8 mouse cellular contexts compared by ENCODE assay signal in genomic region chr1:138244485-138244884, GRCm38 (mm10). TPM values are rescaled to one million over a fixed set of nuclear protein-coding genes. Genes with fewer than 3 reads are reported as not detected.
A peak's percentile ranks its signal among the peaks of the same experiment; 100 is the strongest.
DNase-seq lines count a peak whose midpoint lies in the region; ATAC-seq lines count a peak whose summit lies in the region.

No protein-coding gene starts in this region.

- H3K27ac ChIP-seq in hindbrain, embryonic 15.5 days (replicated peaks), result peak overlapping the region; percentile 65; the same call in 1 of the 2 replicates
- H3K27ac ChIP-seq in hindbrain, embryonic 12.5 days, result no peak overlapping the region
- no peak overlapping the region for H3K27ac ChIP-seq in brown adipose tissue, adult 24 weeks (replicated peaks; ENCODE audit: low read depth, low read length)
- peak overlapping the region; percentile 29; the same call in 1 of the 2 replicates for H3K27ac ChIP-seq in hindbrain, embryonic 16.5 days (ENCODE audit: low read depth, low read length)
- no peak overlapping the region for H3K27ac ChIP-seq in limb, embryonic 13.5 days

- no peaks in the 10 kb centered on the region for H3K9me3 ChIP-seq in hindbrain, embryonic 15.5 days
- no peaks in the 10 kb centered on the region for H3K9me3 ChIP-seq in hindbrain, embryonic 12.5 days (replicated peaks)
- H3K9me3 ChIP-seq in hindbrain, embryonic 16.5 days (ENCODE audit: control insufficient read depth, low read length), result no peaks in the 10 kb centered on the region
- H3K9me3 ChIP-seq in limb, embryonic 13.5 days, result no peaks in the 10 kb centered on the region; the same call in 1 of the 2 replicates

- no peak overlapping the region for H3K4me3 ChIP-seq in hindbrain, embryonic 15.5 days
- no peak overlapping the region for H3K4me3 ChIP-seq in hindbrain, embryonic 12.5 days
- H3K4me3 ChIP-seq in brown adipose tissue, adult 24 weeks (ENCODE audit: insufficient read depth, low read depth, low read length), result peak overlapping the region; percentile 31; the same call in 1 of the 2 replicates
- H3K4me3 ChIP-seq in hindbrain, embryonic 16.5 days (ENCODE audit: low read length), result no peak overlapping the region
- H3K4me3 ChIP-seq in limb, embryonic 13.5 days, result no peak overlapping the region

- H3K9ac ChIP-seq in hindbrain, embryonic 15.5 days, result no peak overlapping the region
- no peak overlapping the region for H3K9ac ChIP-seq in hindbrain, embryonic 12.5 days
- H3K9ac ChIP-seq in hindbrain, embryonic 16.5 days (ENCODE audit: low read depth, low read length), result no peak overlapping the region; the same call in 1 of the 2 replicates
- no peak overlapping the region for H3K9ac ChIP-seq in limb, embryonic 13.5 days

- 49% methylated on average over 7 of the region's 7 CpGs for WGBS in hindbrain, embryonic 15.5 days
- WGBS in hindbrain, embryonic 12.5 days, result 67% methylated on average over 7 of the region's 7 CpGs
- 39% methylated on average over 7 of the region's 7 CpGs for WGBS in hindbrain, embryonic 16.5 days
- 22% methylated on average over 7 of the region's 7 CpGs for WGBS in limb, embryonic 13.5 days

- no peaks in the 10 kb centered on the region for H3K27me3 ChIP-seq in hindbrain, embryonic 15.5 days
- H3K27me3 ChIP-seq in hindbrain, embryonic 12.5 days, result no peaks in the 10 kb centered on the region
- no peaks in the 10 kb centered on the region for H3K27me3 ChIP-seq in hindbrain, embryonic 16.5 days (replicated peaks; ENCODE audit: control insufficient read depth, insufficient read depth, low read length)
- H3K27me3 ChIP-seq in limb, embryonic 13.5 days, result no peaks in the 10 kb centered on the region

- no peak for DNase-seq in ovary, postnatal 10 days (ENCODE audit: low spot score)
- no peak for DNase-seq in spleen, postnatal 14 days (ENCODE audit: low spot score in 2 of 2)
- no peak for DNase-seq in cerebellum, postnatal 36 days

- peak; percentile 30; the same call in 1 of the 2 replicates for ATAC-seq in hindbrain, embryonic 15.5 days (ENCODE audit: low FRiP score, low read depth)
- ATAC-seq in hindbrain, embryonic 12.5 days (ENCODE audit: low FRiP score), result no peak
- ATAC-seq in hindbrain, embryonic 16.5 days, result peak; percentile 56; the same call in 1 of the 2 replicates
- peak; percentile 41; the same call in 1 of the 2 replicates for ATAC-seq in limb, embryonic 13.5 days (ENCODE audit: low FRiP score, low read depth)

- no peaks in the 10 kb centered on the region for H3K36me3 ChIP-seq in hindbrain, embryonic 15.5 days
- no peaks in the 10 kb centered on the region for H3K36me3 ChIP-seq in hindbrain, embryonic 12.5 days
- no peaks in the 10 kb centered on the region for H3K36me3 ChIP-seq in hindbrain, embryonic 16.5 days (ENCODE audit: control insufficient read depth, insufficient read depth, low read length)
- H3K36me3 ChIP-seq in limb, embryonic 13.5 days, result no peaks in the 10 kb centered on the region

- H3K4me2 ChIP-seq in hindbrain, embryonic 15.5 days, result 0 out of 2 replicates have a peak overlapping the region, but pooled peaks have one; percentile 23
- no peak overlapping the region for H3K4me2 ChIP-seq in hindbrain, embryonic 12.5 days (replicated peaks)
- H3K4me2 ChIP-seq in hindbrain, embryonic 16.5 days (ENCODE audit: low read length), result peak overlapping the region; percentile 23; the same call in 1 of the 2 replicates
- H3K4me2 ChIP-seq in limb, embryonic 13.5 days (replicated peaks), result peak overlapping the region; percentile 40

- H3K4me1 ChIP-seq in hindbrain, embryonic 15.5 days (replicated peaks), result no peaks in the 10 kb centered on the region
- H3K4me1 ChIP-seq in hindbrain, embryonic 12.5 days, result peaks cover 2% of the 10 kb centered on the region; the same call in 1 of the 2 replicates
- peaks cover 7% of the 10 kb centered on the region for H3K4me1 ChIP-seq in brown adipose tissue, adult 24 weeks (ENCODE audit: control insufficient read depth, insufficient read depth, insufficient read length, low read length)
- H3K4me1 ChIP-seq in hindbrain, embryonic 16.5 days (ENCODE audit: control insufficient read depth, insufficient read depth, low read depth, low read length), result no peaks in the 10 kb centered on the region
- peaks cover 35% of the 10 kb centered on the region for H3K4me1 ChIP-seq in limb, embryonic 13.5 days

RNA-seq across cellular contexts. Expression of gene Atp6v1g3, which starts 29.1 kb away (rescaled TPM):
- not detected in 2 replicates for polyA plus RNA-seq in hindbrain, embryonic 15.5 days (2015; fragmentation: Nextera tagmentation; extraction: Ambion mirVana)
- polyA plus RNA-seq in hindbrain, embryonic 12.5 days (2016; fragmentation: Nextera tagmentation; extraction: Ambion mirVana), result not detected in 2 replicates
- polyA plus RNA-seq in brown adipose tissue, adult 24 weeks (2012; ENCODE audit: insufficient read depth, insufficient read length, missing spikeins), result not detected in 2 replicates
- not detected in 2 replicates for polyA plus RNA-seq in hindbrain, embryonic 16.5 days (2015; fragmentation: Nextera tagmentation; extraction: Ambion mirVana)
- 0.51 and 0.84 TPM in 2 replicates for polyA plus RNA-seq in limb, embryonic 13.5 days (2015; fragmentation: Nextera tagmentation; extraction: Ambion mirVana)

Comparison
In these comparisons a context has a peak if more than half of its experiments do, and no peak if none do; other contexts are left out.
1. H3K27ac ChIP-seq: peak in hindbrain, embryonic 15.5 days (single experiment) and hindbrain, embryonic 16.5 days (single experiment); none in hindbrain, embryonic 12.5 days (single experiment), brown adipose tissue, adult 24 weeks (single experiment) and limb, embryonic 13.5 days (single experiment).